Comparison of ENCODE assay signal across 9 mouse cellular contexts in the genomic region with DNA sequence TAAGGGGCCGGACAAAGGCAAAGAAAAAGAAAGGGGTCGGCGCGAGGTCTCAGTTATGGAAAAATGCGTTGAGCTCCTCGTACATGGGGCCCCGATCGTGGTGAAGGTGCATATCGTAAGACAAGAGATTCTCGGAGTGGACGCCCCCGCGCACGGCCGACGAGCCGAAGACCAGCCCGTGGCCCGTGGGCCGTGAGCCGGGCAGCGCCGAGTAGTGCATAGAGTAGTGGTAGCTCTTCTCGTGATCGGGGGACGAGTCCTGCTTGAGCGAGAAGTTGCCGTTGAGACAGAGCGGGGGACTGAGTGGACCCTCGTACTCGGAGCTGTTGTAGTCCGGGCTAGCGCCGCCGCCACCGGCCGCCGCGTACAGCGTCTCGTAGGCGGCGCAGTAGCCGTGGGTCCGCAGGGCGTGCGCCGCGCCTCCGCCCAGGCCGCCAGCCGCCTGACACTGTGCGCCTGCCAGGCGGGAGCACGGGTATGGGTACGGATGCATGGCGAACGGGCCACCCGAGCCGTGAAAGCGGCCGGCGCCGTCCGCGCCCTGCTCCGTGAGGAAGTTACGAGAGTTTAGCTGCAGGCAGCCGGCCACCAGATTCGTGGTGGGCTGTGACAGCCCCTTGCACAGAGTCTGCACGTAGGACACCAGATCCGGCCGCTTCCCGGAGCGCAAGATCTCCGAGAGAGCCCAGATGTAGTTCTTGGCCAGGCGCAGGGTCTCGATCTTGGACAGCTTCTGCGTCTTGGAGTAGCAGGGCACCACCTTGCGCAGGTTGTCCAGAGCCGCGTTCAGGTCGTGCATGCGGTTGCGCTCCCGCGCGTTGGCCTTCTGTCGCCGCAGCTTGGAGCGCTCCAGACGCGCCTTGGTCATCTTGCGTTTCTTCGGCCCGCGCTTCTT. TPM values are rescaled to one million over a fixed set of nuclear protein-coding genes. Genes with fewer than 3 reads are reported as not detected.
DNase-seq lines count a peak whose midpoint lies in the region; ATAC-seq and TF ChIP-seq lines count a peak whose summit lies in the region.
"Had no signal": no experiment of that assay in that cellular context is flagged by ENCODE, and none has a peak within 500 bp of the region (broad histone marks: within the 10 kb centered on the region; RNA-seq: fewer than 3 reads in every experiment).

No protein-coding gene starts in this region.

- TF ChIP-seq CTCF in ES-Bruce4 (IDR thresholded peaks at IDR 0.05; ENCODE audit: low read depth, low read length): no peak

- 0 out of 2 replicates have a peak overlapping the region, but pooled peaks have one; percentile 56 for H3K9ac ChIP-seq in ES-Bruce4 (ENCODE audit: low read depth, poor library complexity, severe bottlenecking)
- no peak overlapping the region for H3K9ac ChIP-seq in embryonic facial prominence, embryonic 13.5 days
- H3K9ac ChIP-seq in limb, embryonic 12.5 days (replicated peaks): no peak overlapping the region
- no peak overlapping the region for H3K9ac ChIP-seq in stomach, embryonic 15.5 days

- ATAC-seq in embryonic facial prominence, embryonic 13.5 days (ENCODE audit: insufficient number of reproducible peaks, insufficient read depth, low FRiP score, low TSS enrichment, low read depth): no peak
- no peak for ATAC-seq in limb, embryonic 12.5 days (ENCODE audit: insufficient number of reproducible peaks, insufficient read depth, low FRiP score, low TSS enrichment, low read depth)
- ATAC-seq in stomach, embryonic 15.5 days (ENCODE audit: insufficient read depth, low FRiP score, low read depth): no peak

- no peaks in the 10 kb centered on the region for H3K9me3 ChIP-seq in heart, embryonic 10.5 days
- no peaks in the 10 kb centered on the region for H3K9me3 ChIP-seq in ES-Bruce4 (replicated peaks; ENCODE audit: control insufficient read depth, insufficient read depth, low read length, poor library complexity, severe bottlenecking)
- no peaks in the 10 kb centered on the region for H3K9me3 ChIP-seq in embryonic facial prominence, embryonic 13.5 days
- no peaks in the 10 kb centered on the region for H3K9me3 ChIP-seq in limb, embryonic 12.5 days
- H3K9me3 ChIP-seq in stomach, embryonic 15.5 days: no peaks in the 10 kb centered on the region

- H3K27ac ChIP-seq in heart, embryonic 10.5 days: no peak overlapping the region; the same call in 1 of the 2 replicates
- no peak overlapping the region for H3K27ac ChIP-seq in ES-Bruce4 (ENCODE audit: insufficient read depth, low read length)
- H3K27ac ChIP-seq in embryonic facial prominence, embryonic 13.5 days: no peak overlapping the region
- no peak overlapping the region for H3K27ac ChIP-seq in limb, embryonic 12.5 days
- no peak overlapping the region for H3K27ac ChIP-seq in stomach, embryonic 15.5 days

- intact Hi-C loops in heart, postnatal 14 days (cut with DNase I): no loop called here
- intact Hi-C loops in left cerebral cortex, postnatal 25 days (cut with DNase I): no loop called here

- peak overlapping the region; percentile 47 for H3K4me2 ChIP-seq in embryonic facial prominence, embryonic 13.5 days
- peak overlapping the region; percentile 36 for H3K4me2 ChIP-seq in limb, embryonic 12.5 days
- peak overlapping the region; percentile 46 for H3K4me2 ChIP-seq in stomach, embryonic 15.5 days

- H3K27me3 ChIP-seq in heart, embryonic 10.5 days (ENCODE audit: insufficient read depth, poor library complexity, severe bottlenecking): peaks cover 99% of the 10 kb centered on the region
- peaks cover 45% of the 10 kb centered on the region for H3K27me3 ChIP-seq in ES-Bruce4 (ENCODE audit: control insufficient read depth, insufficient read depth, low read length, poor library complexity, severe bottlenecking)
- peaks cover 100% of the 10 kb centered on the region for H3K27me3 ChIP-seq in embryonic facial prominence, embryonic 13.5 days
- peaks cover 99% of the 10 kb centered on the region for H3K27me3 ChIP-seq in limb, embryonic 12.5 days
- H3K27me3 ChIP-seq in stomach, embryonic 15.5 days (replicated peaks): peaks cover 97% of the 10 kb centered on the region

- under 1% methylated on average over 97 of the region's 97 CpGs for WGBS in heart, embryonic 10.5 days
- under 1% methylated on average over 97 of the region's 97 CpGs for WGBS in embryonic facial prominence, embryonic 13.5 days
- under 1% methylated on average over 97 of the region's 97 CpGs for WGBS in limb, embryonic 12.5 days
- under 1% methylated on average over 96 of the region's 97 CpGs for WGBS in stomach, embryonic 15.5 days

- TF ChIP-seq EP300 in ES-Bruce4 (IDR thresholded peaks at IDR 0.05; ENCODE audit: insufficient read depth, low read depth, low read length): no peak

- H3K4me3 ChIP-seq in heart, embryonic 10.5 days: peak overlapping the region; percentile 52
- H3K4me3 ChIP-seq in ES-Bruce4 (ENCODE audit: low read depth, low read length): peak overlapping the region; percentile 17
- peak overlapping the region; percentile 30 for H3K4me3 ChIP-seq in embryonic facial prominence, embryonic 13.5 days
- peak overlapping the region; percentile 26 for H3K4me3 ChIP-seq in limb, embryonic 12.5 days (replicated peaks)
- peak overlapping the region; percentile 24 for H3K4me3 ChIP-seq in stomach, embryonic 15.5 days (replicated peaks)

- H3K36me3 ChIP-seq in heart, embryonic 10.5 days: no peaks in the 10 kb centered on the region
- no peaks in the 10 kb centered on the region for H3K36me3 ChIP-seq in ES-Bruce4 (ENCODE audit: control insufficient read depth, insufficient read depth, low read length, poor library complexity, severe bottlenecking)
- H3K36me3 ChIP-seq in embryonic facial prominence, embryonic 13.5 days: no peaks in the 10 kb centered on the region
- no peaks in the 10 kb centered on the region for H3K36me3 ChIP-seq in limb, embryonic 12.5 days
- H3K36me3 ChIP-seq in stomach, embryonic 15.5 days: no peaks in the 10 kb centered on the region

- peaks cover 23% of the 10 kb centered on the region for H3K4me1 ChIP-seq in heart, embryonic 10.5 days
- no peaks in the 10 kb centered on the region for H3K4me1 ChIP-seq in ES-Bruce4 (ENCODE audit: control insufficient read depth, insufficient read depth, low read length)
- peaks cover 24% of the 10 kb centered on the region for H3K4me1 ChIP-seq in embryonic facial prominence, embryonic 13.5 days
- H3K4me1 ChIP-seq in limb, embryonic 12.5 days (replicated peaks): peaks cover 20% of the 10 kb centered on the region
- H3K4me1 ChIP-seq in stomach, embryonic 15.5 days: peaks cover 20% of the 10 kb centered on the region

- DNase-seq in heart, embryonic 10.5 days (ENCODE audit: low spot score): no peak
- DNase-seq in heart, postnatal 14 days: no peak
- DNase-seq in left cerebral cortex, postnatal 25 days (ENCODE audit: low spot score in 2 of 2): no peak
- no peak for DNase-seq in gastrocnemius, postnatal 25 days

- TF ChIP-seq POLR2A in ES-Bruce4 (IDR thresholded peaks at IDR 0.05; ENCODE audit: insufficient read depth, low read length): no peak

RNA-seq across cellular contexts. Expression of gene Neurod2, which starts 2.1 kb away (rescaled TPM):
- polyA plus RNA-seq in heart, embryonic 10.5 days (2016; fragmentation: Nextera tagmentation; extraction: Ambion mirVana): not detected in 2 replicates
- not detected for total RNA-seq in heart, postnatal 14 days (2021)
- polyA plus RNA-seq in ES-Bruce4 (2011; ENCODE audit: insufficient read depth, insufficient read length, low read depth, missing spikeins): not detected in 2 replicates
- polyA plus RNA-seq in embryonic facial prominence, embryonic 13.5 days (2015; fragmentation: Nextera tagmentation; extraction: Ambion mirVana): 0.17 and 0.48 TPM in 2 replicates
- 0.09 TPM in 1 of 2 replicates, not detected in the other for polyA plus RNA-seq in limb, embryonic 12.5 days (2016; fragmentation: Nextera tagmentation; extraction: Ambion mirVana)
- polyA plus RNA-seq in stomach, embryonic 15.5 days (2015; fragmentation: Nextera tagmentation; extraction: Ambion mirVana): 0.09 and 0.18 TPM in 2 replicates
- 10 to 100 TPM; 57.3 to 64.3 TPM for total RNA-seq in left cerebral cortex, postnatal 25 days (2021)
- total RNA-seq in gastrocnemius, postnatal 25 days (2021): not detected
- total RNA-seq: heart, adult 18-20 months had no signal

RNA-seq across cellular contexts. Expression of gene Ppp1r1b, which starts 20.8 kb away (rescaled TPM):
- 8.1 and 20.1 TPM in 2 replicates for polyA plus RNA-seq in heart, embryonic 10.5 days (2016; fragmentation: Nextera tagmentation; extraction: Ambion mirVana)
- 1 to 10 TPM; 1.8 to 3.0 TPM for total RNA-seq in heart, postnatal 14 days (2021)
- polyA plus RNA-seq in ES-Bruce4 (2011; ENCODE audit: insufficient read depth, insufficient read length, low read depth, missing spikeins): 1.1 and 1.5 TPM in 2 replicates
- polyA plus RNA-seq in embryonic facial prominence, embryonic 13.5 days (2015; fragmentation: Nextera tagmentation; extraction: Ambion mirVana): 1.2 and 2.0 TPM in 2 replicates
- 0.18 and 0.76 TPM in 2 replicates for polyA plus RNA-seq in limb, embryonic 12.5 days (2016; fragmentation: Nextera tagmentation; extraction: Ambion mirVana)
- polyA plus RNA-seq in stomach, embryonic 15.5 days (2015; fragmentation: Nextera tagmentation; extraction: Ambion mirVana): 20.2 and 21.5 TPM in 2 replicates
- 100 to 1,000 TPM; 141 to 380 TPM for total RNA-seq in left cerebral cortex, postnatal 25 days (2021)
- total RNA-seq in gastrocnemius, postnatal 25 days (2021): under 1 TPM in 1 of 2 experiments, not detected in 1; 0.35 TPM

RNA-seq across cellular contexts. Expression of gene Stard3, which starts 30.8 kb away (rescaled TPM):
- 51.0 and 53.0 TPM in 2 replicates for polyA plus RNA-seq in heart, embryonic 10.5 days (2016; fragmentation: Nextera tagmentation; extraction: Ambion mirVana)
- total RNA-seq in heart, postnatal 14 days (2021): 10 to 100 TPM; 21.7 to 23.3 TPM
- polyA plus RNA-seq in ES-Bruce4 (2011; ENCODE audit: insufficient read depth, insufficient read length, low read depth, missing spikeins): 12.2 and 16.8 TPM in 2 replicates
- polyA plus RNA-seq in embryonic facial prominence, embryonic 13.5 days (2015; fragmentation: Nextera tagmentation; extraction: Ambion mirVana): 38.3 and 42.3 TPM in 2 replicates
- 39.9 and 41.9 TPM in 2 replicates for polyA plus RNA-seq in limb, embryonic 12.5 days (2016; fragmentation: Nextera tagmentation; extraction: Ambion mirVana)
- 41.1 and 46.4 TPM in 2 replicates for polyA plus RNA-seq in stomach, embryonic 15.5 days (2015; fragmentation: Nextera tagmentation; extraction: Ambion mirVana)
- 10 to 100 TPM; 34.1 to 36.8 TPM for total RNA-seq in left cerebral cortex, postnatal 25 days (2021)
- 10 to 100 TPM in 1 of 2 experiments, 1 to 10 TPM in 1; 9.6 to 11.8 TPM for total RNA-seq in gastrocnemius, postnatal 25 days (2021)

RNA-seq across cellular contexts. Expression of gene Tcap, which starts 56.2 kb away (rescaled TPM):
- polyA plus RNA-seq in heart, embryonic 10.5 days (2016; fragmentation: Nextera tagmentation; extraction: Ambion mirVana): 86.0 and 159 TPM in 2 replicates
- total RNA-seq in heart, postnatal 14 days (2021): 100 to 1,000 TPM; 841 to 967 TPM
- not detected in 2 replicates for polyA plus RNA-seq in ES-Bruce4 (2011; ENCODE audit: insufficient read depth, insufficient read length, low read depth, missing spikeins)
- polyA plus RNA-seq in embryonic facial prominence, embryonic 13.5 days (2015; fragmentation: Nextera tagmentation; extraction: Ambion mirVana): 0.89 and 1.1 TPM in 2 replicates
- 4.7 TPM in 2 replicates for polyA plus RNA-seq in limb, embryonic 12.5 days (2016; fragmentation: Nextera tagmentation; extraction: Ambion mirVana)
- 0.23 and 0.43 TPM in 2 replicates for polyA plus RNA-seq in stomach, embryonic 15.5 days (2015; fragmentation: Nextera tagmentation; extraction: Ambion mirVana)
- 10 to 100 TPM in 1 of 2 experiments, 1 to 10 TPM in 1; 9.3 to 11.6 TPM for total RNA-seq in left cerebral cortex, postnatal 25 days (2021)
- 1,000 to 10,000 TPM; 2,256 to 3,626 TPM for total RNA-seq in gastrocnemius, postnatal 25 days (2021)

RNA-seq across cellular contexts. Expression of gene Pnmt, which starts 58.9 kb away (rescaled TPM):
- polyA plus RNA-seq in heart, embryonic 10.5 days (2016; fragmentation: Nextera tagmentation; extraction: Ambion mirVana): 5.0 and 5.1 TPM in 2 replicates
- total RNA-seq in heart, postnatal 14 days (2021): under 1 TPM; 0.41 to 0.61 TPM
- not detected in 2 replicates for polyA plus RNA-seq in ES-Bruce4 (2011; ENCODE audit: insufficient read depth, insufficient read length, low read depth, missing spikeins)
- 0.45 and 1.3 TPM in 2 replicates for polyA plus RNA-seq in embryonic facial prominence, embryonic 13.5 days (2015; fragmentation: Nextera tagmentation; extraction: Ambion mirVana)
- polyA plus RNA-seq in limb, embryonic 12.5 days (2016; fragmentation: Nextera tagmentation; extraction: Ambion mirVana): 0.37 and 0.41 TPM in 2 replicates
- polyA plus RNA-seq in stomach, embryonic 15.5 days (2015; fragmentation: Nextera tagmentation; extraction: Ambion mirVana): 0.22 TPM in 1 of 2 replicates, not detected in the other
- under 1 TPM; 0.39 to 0.73 TPM for total RNA-seq in left cerebral cortex, postnatal 25 days (2021)
- 1 to 10 TPM in 1 of 2 experiments, under 1 TPM in 1; 0.87 to 2.9 TPM for total RNA-seq in gastrocnemius, postnatal 25 days (2021)
